Mouse (Mus musculus): ENCODE results near the gene Slc25a51. TPM values are rescaled to one million over a fixed set of nuclear protein-coding genes. Genes with fewer than 3 reads are reported as not detected.

Gene Slc25a51
- 53.0 and 53.1 TPM in 2 replicates for polyA plus RNA-seq (2012; rRNA removed)

GRCm38 (mm10) chr4:45408427-45409132 is at the start of gene Slc25a51:
Gene Slc25a51, minus strand, starts transcription at chr4:45408766.

Other genes starting within 250 kb of the Slc25a51 start
- gene Frmpd1, start 223.9 kb downstream of the Slc25a51 start, polyA plus RNA-seq (2012; rRNA removed), result 0.06 and 0.07 TPM in 2 replicates
- 2.5 and 2.8 TPM in 2 replicates for gene Trmt10b, start 111.6 kb downstream of the Slc25a51 start, polyA plus RNA-seq (2012; rRNA removed)
- 4.0 and 4.4 TPM in 2 replicates for gene Dcaf10, start 66.7 kb downstream of the Slc25a51 start, polyA plus RNA-seq (2012; rRNA removed)
- gene Exosc3, start 66.0 kb downstream of the Slc25a51 start, polyA plus RNA-seq (2012; rRNA removed), result 26.1 and 27.7 TPM in 2 replicates
- 5.2 and 6.3 TPM in 2 replicates for gene Shb, start 123.7 kb upstream of the Slc25a51 start, polyA plus RNA-seq (2012; rRNA removed)

All from liver, embryonic 18 days (tissue).